Mouse (Mus musculus) stomach, embryonic 15.5 days (tissue): ENCODE measurements around the gene Pold3. TPM values are rescaled to one million over a fixed set of nuclear protein-coding genes. Genes with fewer than 3 reads are reported as not detected.

ENCODE experiments used
- ATAC-seq: fragments of 200-750 bp; cut with Nextera tagmentation; 2 replicates; pipeline ENCODE4 v1.8.0; 2017; ENCODE audit warnings: low read depth, moderate number of reproducible peaks, moderate TSS enrichment; ENCODE audit not compliant: insufficient read depth, low FRiP score
- H3K27ac ChIP-seq: fragments of 300-500 bp; sonication (generic); 2 replicates; pipeline ENCODE4 v1.5.1; 2015; ENCODE audit warnings: mild to moderate bottlenecking, inconsistent platforms
- H3K27me3 ChIP-seq: fragments of 300-500 bp; sonication (generic); replicated peaks from 2 replicates; pipeline ENCODE4 v1.6.1; 2015; ENCODE audit warnings: inconsistent platforms
- H3K36me3 ChIP-seq: fragments of 300-500 bp; sonication (generic); 2 replicates; pipeline ENCODE4 v1.6.1; 2015; ENCODE audit warnings: inconsistent platforms
- H3K4me1 ChIP-seq: fragments of 300-500 bp; sonication (generic); 2 replicates; pipeline ENCODE4 v1.6.1; 2015; ENCODE audit warnings: inconsistent platforms
- H3K4me2 ChIP-seq: fragments of 300-500 bp; sonication (generic); 2 replicates; pipeline ENCODE4 v1.6.1; 2015; ENCODE audit warnings: mild to moderate bottlenecking, inconsistent platforms
- H3K4me3 ChIP-seq: fragments of 300-500 bp; sonication (generic); replicated peaks from 2 replicates; pipeline ENCODE4 v1.5.1; 2015; ENCODE audit warnings: inconsistent platforms
- H3K9ac ChIP-seq: fragments of 300-500 bp; sonication (generic); 2 replicates; pipeline ENCODE4 v1.6.1; 2015; ENCODE audit warnings: inconsistent platforms
- H3K9me3 ChIP-seq: fragments of 300-500 bp; sonication (generic); 2 replicates; pipeline ENCODE4 v1.6.1; 2016; ENCODE audit warnings: inconsistent platforms
- WGBS: fragments of 180-500 bp; shearing (Covaris S2); methylation state at CpG from one replicate; pipeline ENCODE4 v1.1.7; 2015; 5-methylcytosine and 5-hydroxymethylcytosine counted together
- polyA plus RNA-seq: library from polyadenylated mRNA; unstranded; fragments of >200 nt; fragmentation: Nextera tagmentation; extraction: Ambion mirVana; gene quantifications from 2 replicates; pipeline ENCODE4 v1.2.1, GENCODE M21; 2015

Pold3 gene
- polyA plus RNA-seq, 1 experiment from 2014 or later, result 55.1 TPM

- 77% methylated on average over 9 of the region's 9 CpGs for WGBS
- Histone ChIP-seq H3K9ac (no peak overlapping the region), H3K27ac (no peak overlapping the region), H3K4me1 (no peaks in the 10 kb centered on the region), H3K9me3 (no peaks in the 10 kb centered on the region), H3K4me3 (no peak overlapping the region), H3K27me3 (no peaks in the 10 kb centered on the region), H3K36me3 (no peaks in the 10 kb centered on the region), H3K4me2 (no peak overlapping the region)
- ATAC-seq, result no peak
Measured at GRCm38 (mm10) chr7:100137038-100137437, 15.7 kb upstream of the Pold3 start.

GRCm38 (mm10) chr7:100132379-100132778 is 11.0 kb upstream of the Pold3 start:
- Histone ChIP-seq H3K9ac (no peak overlapping the region), H3K36me3 (no peaks in the 10 kb centered on the region), H3K27me3 (no peaks in the 10 kb centered on the region), H3K4me1 (peaks cover 6% of the 10 kb centered on the region; the same call in 1 of the 2 replicates), H3K27ac (no peak overlapping the region), H3K4me3 (no peak overlapping the region), H3K9me3 (no peaks in the 10 kb centered on the region), H3K4me2 (no peak overlapping the region)
- WGBS, result 69% methylated on average over 1 of the region's 1 CpGs
- ATAC-seq, result no peak; the same call in 1 of the 2 replicates

- no peaks in the 10 kb centered on the region for H3K27me3 ChIP-seq
- no peaks in the 10 kb centered on the region for H3K36me3 ChIP-seq
- H3K4me1 ChIP-seq, result peaks cover 7% of the 10 kb centered on the region; the same call in 1 of the 2 replicates
- no peaks in the 10 kb centered on the region for H3K9me3 ChIP-seq
- H3K27ac ChIP-seq, result no peak overlapping the region
- H3K4me2 ChIP-seq, result no peak overlapping the region
- no peak overlapping the region for H3K4me3 ChIP-seq
- no peak overlapping the region for H3K9ac ChIP-seq
- ATAC-seq, result no peak
- WGBS, result 34% methylated on average over 6 of the region's 6 CpGs
Measured at GRCm38 (mm10) chr7:100130592-100130991, 9.2 kb upstream of the Pold3 start.

- ATAC-seq, result no peak
- 58% methylated on average over 7 of the region's 7 CpGs for WGBS
- Histone ChIP-seq H3K9ac (no peak overlapping the region), H3K4me2 (no peak overlapping the region), H3K4me1 (peaks cover 8% of the 10 kb centered on the region; the same call in 1 of the 2 replicates), H3K4me3 (no peak overlapping the region), H3K27me3 (no peaks in the 10 kb centered on the region), H3K36me3 (no peaks in the 10 kb centered on the region), H3K27ac (no peak overlapping the region), H3K9me3 (no peaks in the 10 kb centered on the region)
Measured at GRCm38 (mm10) chr7:100128262-100129041, 7.1 kb upstream of the Pold3 start.

DNA sequence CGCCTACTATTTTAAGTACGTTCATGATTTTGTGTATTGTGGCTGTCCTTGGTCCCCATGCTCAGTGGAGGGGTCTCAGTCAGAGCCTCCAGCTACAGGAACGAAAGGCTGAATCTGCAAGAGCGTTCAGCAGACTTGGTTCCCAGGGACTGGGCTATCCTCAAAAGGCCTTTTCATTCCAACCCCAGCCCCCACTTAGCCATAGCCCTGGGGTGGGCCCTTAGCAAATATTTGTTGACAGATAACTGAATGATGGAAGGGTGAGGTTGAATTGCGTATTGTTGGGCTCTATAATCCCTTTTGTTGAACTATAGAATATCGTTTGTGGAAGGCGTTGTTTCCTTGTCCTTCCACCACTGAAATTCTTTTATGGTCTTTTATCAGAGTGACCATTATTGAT is 5.1 kb upstream of the Pold3 start:
- Histone ChIP-seq H3K27ac (no peak overlapping the region), H3K9me3 (no peaks in the 10 kb centered on the region), H3K36me3 (no peaks in the 10 kb centered on the region), H3K4me1 (peaks cover 8% of the 10 kb centered on the region; the same call in 1 of the 2 replicates), H3K27me3 (no peaks in the 10 kb centered on the region), H3K9ac (no peak overlapping the region), H3K4me3 (no peak overlapping the region), H3K4me2 (no peak overlapping the region)
- peak; percentile 77 for ATAC-seq
- 65% methylated on average over 7 of the region's 7 CpGs for WGBS

- no peak overlapping the region for H3K4me2 ChIP-seq
- H3K27ac ChIP-seq, result no peak overlapping the region
- no peaks in the 10 kb centered on the region for H3K36me3 ChIP-seq
- no peaks in the 10 kb centered on the region for H3K9me3 ChIP-seq
- H3K9ac ChIP-seq, result no peak overlapping the region
- no peak for ATAC-seq
- peaks cover 9% of the 10 kb centered on the region for H3K4me1 ChIP-seq
- WGBS, result 70% methylated on average over 4 of the region's 4 CpGs
- H3K27me3 ChIP-seq, result no peaks in the 10 kb centered on the region
- no peak overlapping the region for H3K4me3 ChIP-seq
Measured at GRCm38 (mm10) chr7:100125166-100125565, 3.8 kb upstream of the Pold3 start.

DNA sequence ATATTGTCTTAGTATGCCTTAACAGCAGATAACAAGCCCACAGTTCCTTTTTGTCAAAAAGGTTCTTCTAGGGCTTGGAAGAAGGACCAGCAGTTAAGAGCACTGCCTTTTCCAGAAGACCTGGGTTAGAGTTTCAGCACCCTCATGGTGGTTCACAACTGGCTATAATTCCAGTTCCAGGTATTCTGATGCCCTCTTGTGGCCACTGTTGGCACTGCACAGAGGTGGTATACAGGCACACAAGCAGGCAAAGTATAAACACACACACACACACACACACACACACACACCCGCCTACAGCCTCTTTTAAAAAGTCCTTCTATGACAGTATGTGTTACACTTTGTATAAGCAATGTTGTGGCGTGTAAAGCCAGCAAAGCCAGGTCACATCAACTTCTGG is 2.8 kb upstream of the Pold3 start:
- no peaks in the 10 kb centered on the region for H3K9me3 ChIP-seq
- H3K9ac ChIP-seq, result no peak overlapping the region
- no peak for ATAC-seq
- peaks cover 9% of the 10 kb centered on the region; the same call in 1 of the 2 replicates for H3K4me1 ChIP-seq
- no peak overlapping the region for H3K4me3 ChIP-seq
- H3K27me3 ChIP-seq, result no peaks in the 10 kb centered on the region
- 0 out of 2 replicates have a peak, but pooled peaks cover 1% of the 10 kb centered on the region for H3K36me3 ChIP-seq
- 73% methylated on average over 2 of the region's 2 CpGs for whole genome bisulfite sequencing
- no peak overlapping the region for H3K4me2 ChIP-seq
- H3K27ac ChIP-seq, result no peak overlapping the region

DNA sequence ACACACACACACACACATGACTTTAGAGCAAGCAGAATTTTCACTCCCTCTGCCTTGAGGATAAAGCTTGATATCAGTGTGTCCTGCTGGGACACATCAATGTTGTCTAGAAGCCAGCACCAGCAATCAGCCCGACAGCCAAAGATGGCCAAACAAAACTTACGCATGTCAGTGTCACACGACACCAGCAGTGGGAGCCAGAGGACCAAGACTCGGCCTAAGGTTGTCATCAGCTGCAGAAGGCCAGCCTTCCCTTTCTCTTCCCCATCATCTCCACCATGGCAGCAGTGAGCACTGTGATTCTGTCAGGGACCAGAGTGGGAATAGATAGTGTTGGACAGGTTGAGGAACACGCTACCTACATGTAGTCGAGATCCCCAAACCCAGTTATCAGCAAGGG is 2.1 kb upstream of the Pold3 start:
- Histone ChIP-seq H3K27me3 (no peaks in the 10 kb centered on the region), H3K36me3 (peaks cover 9% of the 10 kb centered on the region; the same call in 1 of the 2 replicates), H3K4me3 (no peak overlapping the region), H3K4me2 (no peak overlapping the region), H3K9me3 (no peaks in the 10 kb centered on the region), H3K27ac (no peak overlapping the region), H3K4me1 (peaks cover 9% of the 10 kb centered on the region; the same call in 1 of the 2 replicates), H3K9ac (no peak overlapping the region)
- WGBS, result 48% methylated on average over 6 of the region's 6 CpGs
- no peak for ATAC-seq

GRCm38 (mm10) chr7:100120791-100121261 is 539 bp downstream of the Pold3 start:
- peak overlapping the region; percentile 89 for H3K4me3 ChIP-seq
- peaks cover 9% of the 10 kb centered on the region; the same call in 1 of the 2 replicates for H3K4me1 ChIP-seq
- H3K9me3 ChIP-seq, result no peaks in the 10 kb centered on the region
- H3K27ac ChIP-seq, result peak overlapping the region; percentile 92
- peaks cover 31% of the 10 kb centered on the region for H3K36me3 ChIP-seq
- WGBS, result 0% methylated on average over 25 of the region's 25 CpGs
- no peaks in the 10 kb centered on the region for H3K27me3 ChIP-seq
- H3K9ac ChIP-seq, result peak overlapping the region; percentile 76
- peak overlapping the region; percentile 64 for H3K4me2 ChIP-seq
- ATAC-seq, result peak; percentile 27

- Histone ChIP-seq H3K4me1 (no peaks in the 10 kb centered on the region), H3K4me3 (no peak overlapping the region), H3K36me3 (peaks cover 53% of the 10 kb centered on the region), H3K9me3 (no peaks in the 10 kb centered on the region), H3K4me2 (no peak overlapping the region), H3K27ac (no peak overlapping the region), H3K27me3 (no peaks in the 10 kb centered on the region), H3K9ac (no peak overlapping the region)
- WGBS, result 90% methylated on average over 6 of the region's 6 CpGs
- no peak for ATAC-seq
Measured at GRCm38 (mm10) chr7:100114279-100114678, 7.1 kb downstream of the Pold3 start.

DNA sequence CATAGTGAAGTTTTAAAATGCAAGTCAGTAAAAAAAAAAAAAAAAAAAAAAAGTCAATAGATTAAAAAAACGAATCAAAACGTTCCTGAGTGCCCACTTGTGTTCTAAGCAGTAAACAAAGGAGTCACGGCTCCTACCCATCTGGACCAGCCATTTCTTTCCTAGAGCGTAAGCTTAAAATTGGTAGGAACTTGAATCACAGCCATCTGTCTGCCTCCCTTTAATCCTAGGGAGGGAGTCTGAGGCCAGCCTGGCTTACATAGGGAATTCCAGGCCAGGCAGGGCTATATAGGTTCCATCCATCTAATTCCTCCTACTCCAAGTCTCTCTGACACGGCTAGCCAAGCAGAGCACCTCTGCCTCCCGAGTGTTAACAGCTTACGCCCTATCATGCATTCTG is 7.5 kb downstream of the Pold3 start:
- ATAC-seq, result no peak
- no peaks in the 10 kb centered on the region for H3K4me1 ChIP-seq
- 73% methylated on average over 7 of the region's 7 CpGs for WGBS
- H3K27me3 ChIP-seq, result no peaks in the 10 kb centered on the region
- no peak overlapping the region for H3K9ac ChIP-seq
- no peak overlapping the region for H3K27ac ChIP-seq
- H3K4me3 ChIP-seq, result no peak overlapping the region
- peaks cover 49% of the 10 kb centered on the region for H3K36me3 ChIP-seq
- no peaks in the 10 kb centered on the region for H3K9me3 ChIP-seq
- no peak overlapping the region for H3K4me2 ChIP-seq

GRCm38 (mm10) chr7:100111506-100111905 is 9.9 kb downstream of the Pold3 start:
- WGBS, result 65% methylated on average over 10 of the region's 10 CpGs
- Histone ChIP-seq H3K4me2 (no peak overlapping the region), H3K27me3 (no peaks in the 10 kb centered on the region), H3K9me3 (no peaks in the 10 kb centered on the region), H3K4me1 (no peaks in the 10 kb centered on the region), H3K9ac (no peak overlapping the region), H3K4me3 (no peak overlapping the region), H3K36me3 (peaks cover 30% of the 10 kb centered on the region; the same call in 1 of the 2 replicates), H3K27ac (no peak overlapping the region)
- ATAC-seq, result no peak
